Mouse (Mus musculus) lung, embryonic 15.5 days (tissue): ENCODE measurements at regions not wholly inside any gene's neighbourhood (a gene's known extent, or its start where the extent isn't known, plus 50 kb on each side); places are given as distances from the start of the nearest gene placed in this dataset.

ENCODE experiments used
- ATAC-seq: fragments of 200-750 bp; cut with Nextera tagmentation; 2 replicates; pipeline ENCODE4 v1.8.0; 2017; ENCODE audit warnings: moderate number of reproducible peaks, borderline replicate concordance; ENCODE audit not compliant: low FRiP score, low TSS enrichment; ENCODE audit errors: extremely low read depth
- H3K27ac ChIP-seq: fragments of 300-500 bp; sonication (generic); 2 replicates; pipeline ENCODE4 v1.5.1; 2015; ENCODE audit warnings: moderate library complexity, mild to moderate bottlenecking, inconsistent platforms
- H3K27me3 ChIP-seq: fragments of 300-500 bp; sonication (generic); 2 replicates; pipeline ENCODE4 v1.6.1; 2015; ENCODE audit warnings: inconsistent platforms
- H3K36me3 ChIP-seq: fragments of 300-500 bp; sonication (generic); 2 replicates; pipeline ENCODE4 v1.6.1; 2015; ENCODE audit warnings: inconsistent platforms
- H3K4me1 ChIP-seq: fragments of 300-500 bp; sonication (generic); 2 replicates; pipeline ENCODE4 v1.6.1; 2015; ENCODE audit warnings: inconsistent platforms
- H3K4me2 ChIP-seq: fragments of 300-500 bp; sonication (generic); 2 replicates; pipeline ENCODE4 v1.6.1; 2015; ENCODE audit warnings: inconsistent platforms, mild to moderate bottlenecking, moderate library complexity
- H3K4me3 ChIP-seq: fragments of 300-500 bp; sonication (generic); 2 replicates; pipeline ENCODE4 v1.5.1; 2015; ENCODE audit warnings: mild to moderate bottlenecking, inconsistent platforms
- H3K9ac ChIP-seq: fragments of 300-500 bp; sonication (generic); 2 replicates; pipeline ENCODE4 v1.6.1; 2015; ENCODE audit warnings: inconsistent platforms
- H3K9me3 ChIP-seq: fragments of 300-500 bp; sonication (generic); 2 replicates; pipeline ENCODE4 v1.6.1; 2016; ENCODE audit warnings: inconsistent platforms
- WGBS: fragments of 180-500 bp; shearing (Covaris S2); methylation state at CpG from one replicate; pipeline ENCODE4 v1.1.7; 2015; 5-methylcytosine and 5-hydroxymethylcytosine counted together

GRCm38 (mm10) chr2:30716580-30717565 is 86.6 kb downstream of the 1700001O22Rik start:
- H3K4me3 ChIP-seq, result peak overlapping the region; percentile 12
- H3K9ac ChIP-seq, result peak overlapping the region; percentile 47
- no peaks in the 10 kb centered on the region for H3K36me3 ChIP-seq
- peak overlapping the region; percentile 99 for H3K27ac ChIP-seq
- H3K4me2 ChIP-seq, result peak overlapping the region; percentile 68
- H3K9me3 ChIP-seq, result no peaks in the 10 kb centered on the region
- no peaks in the 10 kb centered on the region for H3K27me3 ChIP-seq
- no peak for ATAC-seq
- H3K4me1 ChIP-seq, result peaks cover 76% of the 10 kb centered on the region
- WGBS, result 2% methylated on average over 24 of the region's 24 CpGs

DNA sequence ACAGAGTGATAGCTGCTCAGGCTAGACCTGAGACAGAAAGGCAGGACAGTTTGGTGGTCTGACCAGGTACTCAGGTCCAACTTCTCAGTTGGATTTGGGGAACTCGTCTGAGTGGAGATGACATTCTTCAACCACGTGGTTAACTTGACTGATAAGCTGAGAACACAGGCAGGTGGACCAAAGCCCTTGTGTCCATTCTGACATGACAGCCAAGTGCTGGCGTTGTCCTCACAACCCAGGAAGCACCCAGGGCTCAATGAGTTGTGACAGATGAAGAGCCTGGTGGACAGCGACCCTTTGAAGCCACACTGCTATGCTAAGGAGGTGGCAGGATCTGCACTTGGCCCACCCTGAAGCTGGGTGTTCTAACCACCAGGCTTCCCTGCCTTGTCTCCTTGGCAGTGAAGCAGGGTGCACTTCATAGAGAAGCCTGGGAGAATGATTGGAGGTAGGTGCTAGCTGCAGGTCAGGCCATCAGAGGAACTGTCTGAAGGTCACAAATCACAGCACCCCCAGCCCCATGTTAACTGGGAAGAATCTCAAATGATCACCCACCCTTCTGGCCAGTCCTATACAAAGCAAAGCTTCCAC is 87.6 kb downstream of the 1700001O22Rik start:
- no peak overlapping the region for H3K4me3 ChIP-seq
- peaks cover 69% of the 10 kb centered on the region for H3K4me1 ChIP-seq
- H3K9ac ChIP-seq, result no peak overlapping the region
- no peaks in the 10 kb centered on the region for H3K36me3 ChIP-seq
- 44% methylated on average over 4 of the region's 4 CpGs for WGBS
- no peak overlapping the region for H3K4me2 ChIP-seq
- ATAC-seq, result no peak
- no peaks in the 10 kb centered on the region for H3K27me3 ChIP-seq
- H3K9me3 ChIP-seq, result no peaks in the 10 kb centered on the region
- peak overlapping the region; percentile 99 for H3K27ac ChIP-seq

- Histone ChIP-seq H3K4me1 (peaks cover 66% of the 10 kb centered on the region), H3K9me3 (no peaks in the 10 kb centered on the region), H3K4me2 (no peak overlapping the region), H3K9ac (no peak overlapping the region), H3K27me3 (no peaks in the 10 kb centered on the region), H3K27ac (peak overlapping the region; percentile 88), H3K4me3 (no peak overlapping the region), H3K36me3 (no peaks in the 10 kb centered on the region)
- no peak for ATAC-seq
- 11% methylated on average over 3 of the region's 3 CpGs for WGBS
Observed at GRCm38 (mm10) chr2:30713535-30713934, 89.9 kb downstream of the 1700001O22Rik start.

DNA sequence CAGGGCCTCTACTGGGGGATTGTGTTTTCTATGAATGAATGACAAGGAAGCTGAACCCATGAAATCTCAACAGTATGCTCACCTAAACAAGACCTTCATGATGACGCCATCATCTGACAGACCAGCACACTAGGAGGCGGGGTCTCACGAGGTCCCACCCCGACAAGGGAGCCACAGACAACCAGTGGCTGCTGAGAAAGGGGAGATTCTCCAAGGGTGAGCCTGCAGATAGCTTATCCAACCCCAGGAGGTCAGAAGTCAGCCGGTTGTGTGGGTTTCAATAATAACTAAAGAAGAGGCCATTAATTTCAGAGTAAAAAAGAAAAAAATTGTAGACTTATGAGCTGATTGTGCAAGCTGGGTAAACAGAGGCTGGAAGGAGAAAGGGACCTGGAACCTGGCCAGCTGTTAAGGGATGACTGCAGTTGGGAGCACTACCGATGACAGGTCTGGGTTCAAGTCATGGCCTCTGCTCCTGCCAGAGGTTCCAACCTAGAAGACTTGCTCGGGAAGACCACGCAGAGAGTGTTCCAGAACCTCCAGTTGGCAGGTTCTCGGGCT is 90.5 kb downstream of the 1700001O22Rik start:
- no peaks in the 10 kb centered on the region for H3K9me3 ChIP-seq

GRCm38 (mm10) chr2:30711853-30712498 is 91.5 kb downstream of the 1700001O22Rik start:
- H3K4me1 ChIP-seq, result peaks cover 62% of the 10 kb centered on the region

More for the DNA sequence above, 90.5 kb downstream of the 1700001O22Rik start:
- no peak overlapping the region for H3K4me2 ChIP-seq
- WGBS, result 52% methylated on average over 9 of the region's 9 CpGs
- H3K4me1 ChIP-seq, result peaks cover 63% of the 10 kb centered on the region
- H3K9ac ChIP-seq, result no peak overlapping the region
- H3K4me3 ChIP-seq, result no peak overlapping the region
- no peaks in the 10 kb centered on the region for H3K36me3 ChIP-seq
- peak overlapping the region; percentile 88 for H3K27ac ChIP-seq
- H3K27me3 ChIP-seq, result no peaks in the 10 kb centered on the region
- no peak for ATAC-seq

DNA sequence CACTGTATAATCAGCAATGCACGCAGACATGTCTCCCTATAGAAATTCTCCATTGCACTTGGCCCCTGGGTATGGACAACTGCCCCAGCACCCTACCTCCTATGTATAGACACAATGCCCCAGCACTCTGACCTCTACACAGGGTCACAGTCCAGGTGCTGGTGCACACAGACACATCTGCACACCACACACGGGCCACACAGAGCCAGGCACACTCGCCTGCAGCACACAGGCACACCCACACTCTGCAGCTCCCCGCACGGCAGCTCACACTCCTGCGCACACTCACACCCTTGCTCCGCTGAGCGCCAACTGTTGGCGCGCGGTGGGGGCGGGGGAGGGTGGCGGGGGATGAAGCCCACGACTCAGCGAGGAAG is 92.0 kb downstream of the 1700001O22Rik start:
- 4% methylated on average over 15 of the region's 15 CpGs for WGBS
- Histone ChIP-seq H3K9me3 (no peaks in the 10 kb centered on the region), H3K4me1 (peaks cover 61% of the 10 kb centered on the region), H3K4me2 (peak overlapping the region; percentile 91), H3K9ac (peak overlapping the region; percentile 55), H3K27me3 (no peaks in the 10 kb centered on the region), H3K4me3 (peak overlapping the region; percentile 51), H3K27ac (peak overlapping the region; percentile 88), H3K36me3 (no peaks in the 10 kb centered on the region)
- no peak for ATAC-seq

More at GRCm38 (mm10) chr2:30711853-30712498, 91.5 kb downstream of the 1700001O22Rik start:
- peak overlapping the region; percentile 88 for H3K27ac ChIP-seq
- H3K27me3 ChIP-seq, result no peaks in the 10 kb centered on the region
- peak overlapping the region; percentile 55 for H3K9ac ChIP-seq
- under 1% methylated on average over 63 of the region's 63 CpGs for WGBS
- peak overlapping the region; percentile 91 for H3K4me2 ChIP-seq
- no peak for ATAC-seq
- peak overlapping the region; percentile 51 for H3K4me3 ChIP-seq
- H3K9me3 ChIP-seq, result no peaks in the 10 kb centered on the region
- H3K36me3 ChIP-seq, result no peaks in the 10 kb centered on the region

DNA sequence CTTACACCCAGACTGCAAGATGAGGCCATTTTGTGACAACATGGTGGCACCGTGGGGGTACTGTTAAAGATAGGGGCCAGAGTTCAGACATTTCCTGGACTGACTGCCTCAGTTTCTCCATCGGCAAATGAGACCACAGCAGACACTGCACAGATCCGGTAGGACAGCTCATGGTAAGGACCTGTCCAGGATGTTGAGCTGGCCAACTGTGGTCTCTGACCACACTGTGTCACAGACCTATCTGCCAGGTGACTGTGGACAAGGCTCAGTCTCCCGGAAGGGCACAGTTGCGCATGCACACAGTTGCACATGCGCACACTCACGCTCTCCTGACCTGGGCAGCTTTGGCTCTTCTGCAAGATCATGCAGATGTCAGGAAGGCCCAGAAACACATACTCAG is 92.6 kb downstream of the 1700001O22Rik start:
- Histone ChIP-seq H3K9me3 (no peaks in the 10 kb centered on the region), H3K4me1 (peaks cover 61% of the 10 kb centered on the region), H3K4me3 (peak overlapping the region; percentile 51; the same call in 1 of the 2 replicates), H3K9ac (no peak overlapping the region), H3K27ac (peak overlapping the region; percentile 88), H3K27me3 (no peaks in the 10 kb centered on the region), H3K36me3 (no peaks in the 10 kb centered on the region), H3K4me2 (no peak overlapping the region; the same call in 1 of the 2 replicates)
- WGBS, result 90% methylated on average over 7 of the region's 7 CpGs
- no peak for ATAC-seq

DNA sequence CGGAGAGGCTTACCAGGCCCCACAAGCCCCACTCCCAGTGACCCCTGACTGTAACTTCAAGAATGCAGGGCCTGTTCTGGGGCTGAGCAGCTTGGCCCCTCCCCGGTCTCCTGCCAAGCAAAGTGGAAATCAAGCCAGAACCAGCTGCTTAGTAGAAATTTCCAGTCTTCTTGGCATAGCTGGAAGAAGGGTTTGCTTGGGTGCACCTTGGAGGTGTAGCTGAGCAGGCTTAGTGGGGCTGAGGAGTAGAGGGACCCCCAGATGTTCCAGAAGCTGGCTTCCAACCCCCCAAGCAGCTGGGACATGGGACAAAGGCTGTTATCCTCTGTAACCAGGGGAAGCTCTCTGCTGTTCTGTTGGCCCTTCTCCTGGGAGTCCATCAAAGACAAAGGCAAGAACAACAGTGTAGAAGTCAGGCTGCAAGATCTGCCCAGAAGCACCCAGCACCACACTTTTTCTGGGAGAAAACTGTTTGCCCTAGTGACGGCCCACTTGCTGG is 94.0 kb downstream of the 1700001O22Rik start:
- Histone ChIP-seq H3K27ac (peak overlapping the region; percentile 100), H3K27me3 (no peaks in the 10 kb centered on the region), H3K4me2 (no peak overlapping the region), H3K4me3 (no peak overlapping the region), H3K4me1 (peaks cover 57% of the 10 kb centered on the region), H3K9me3 (no peaks in the 10 kb centered on the region), H3K36me3 (no peaks in the 10 kb centered on the region), H3K9ac (peak overlapping the region; percentile 6; the same call in 1 of the 2 replicates)
- 61% methylated on average over 3 of the region's 3 CpGs for WGBS
- no peak for ATAC-seq

GRCm38 (mm10) chr2:30708762-30709385 is 94.6 kb downstream of the 1700001O22Rik start:
- H3K4me2 ChIP-seq, result peak overlapping the region; percentile 85; the same call in 1 of the 2 replicates
- peaks cover 57% of the 10 kb centered on the region for H3K4me1 ChIP-seq
- ATAC-seq, result no peak

GRCm38 (mm10) chr2:30708001-30708683 is 95.3 kb downstream of the 1700001O22Rik start:
- peak overlapping the region; percentile 85 for H3K4me2 ChIP-seq
- peak overlapping the region; percentile 100 for H3K27ac ChIP-seq
- peak overlapping the region; percentile 67 for H3K9ac ChIP-seq
- H3K27me3 ChIP-seq, result no peaks in the 10 kb centered on the region
- H3K4me1 ChIP-seq, result peaks cover 52% of the 10 kb centered on the region
- peak overlapping the region; percentile 38 for H3K4me3 ChIP-seq
- H3K9me3 ChIP-seq, result no peaks in the 10 kb centered on the region
- under 1% methylated on average over 42 of the region's 48 CpGs for WGBS
- no peaks in the 10 kb centered on the region for H3K36me3 ChIP-seq
- peak; percentile 77 for ATAC-seq

More at GRCm38 (mm10) chr2:30708762-30709385, 94.6 kb downstream of the 1700001O22Rik start:
- no peaks in the 10 kb centered on the region for H3K27me3 ChIP-seq
- WGBS, result 65% methylated on average over 4 of the region's 4 CpGs
- H3K9me3 ChIP-seq, result no peaks in the 10 kb centered on the region
- peak overlapping the region; percentile 100 for H3K27ac ChIP-seq
- peak overlapping the region; percentile 67; the same call in 1 of the 2 replicates for H3K9ac ChIP-seq
- no peaks in the 10 kb centered on the region for H3K36me3 ChIP-seq
- H3K4me3 ChIP-seq, result no peak overlapping the region
